Mouse (Mus musculus): Measurements from ENCODE around the gene Zfp513. TPM values are rescaled to one million over a fixed set of nuclear protein-coding genes. Genes with fewer than 3 reads are reported as not detected.

Gene Zfp513
- 4.2 and 6.5 TPM in 2 replicates for polyA plus RNA-seq (2014; fragmentation: Nextera tagmentation; extraction: Ambion mirVana)

- H3K4me1 ChIP-seq (ENCODE audit: control insufficient read depth, insufficient read depth, low read length) = peaks cover 12% of the 10 kb centered on the region
- peaks cover 28% of the 10 kb centered on the region for H3K36me3 ChIP-seq (ENCODE audit: control insufficient read depth, insufficient read depth, low read length)
- H3K27me3 ChIP-seq (ENCODE audit: control insufficient read depth, insufficient read depth, low read length) = no peaks in the 10 kb centered on the region
- WGBS = under 1% methylated on average over 53 of the region's 53 CpGs
- peak within 1 kb of the TSS; percentile 76 for H3K4me3 ChIP-seq (ENCODE audit: low read depth, low read length)
- H3K4me2 ChIP-seq = peak within 1 kb of the TSS; percentile 64
- H3K9me3 ChIP-seq (ENCODE audit: control insufficient read depth, low read length) = peaks cover 4% of the 10 kb centered on the region
- DNase-seq (ENCODE audit: low spot score, missing footprints) (peak; percentile 98), ATAC-seq (ENCODE audit: low FRiP score) (peak; percentile 97)
- peak within 1 kb of the TSS; percentile 74 for H3K27ac ChIP-seq (ENCODE audit: low read depth, low read length)
- H3K9ac ChIP-seq (ENCODE audit: low read length) = peak within 1 kb of the TSS; percentile 88
These were observed at the start of gene Zfp513 for GRCm38 (mm10) chr5:31201742-31202590. TSS of gene Zfp513 (minus strand) at chr5:31202303.

- 12% methylated on average over 40 of the region's 47 CpGs for WGBS
- peak; percentile 61 for ATAC-seq (ENCODE audit: low FRiP score)
- Histone ChIP-seq H3K27ac (ENCODE audit: low read depth, low read length) (no peak within 1 kb of the TSS), H3K27me3 (ENCODE audit: control insufficient read depth, insufficient read depth, low read length) (no peaks in the 10 kb centered on the region; the same call in 1 of the 2 replicates), H3K9ac (ENCODE audit: low read length) (peak within 1 kb of the TSS; percentile 16; the same call in 1 of the 2 replicates), H3K4me3 (ENCODE audit: low read depth, low read length) (0 out of 2 replicates have a peak within 1 kb of the TSS, but pooled peaks have one; percentile 4), H3K4me2 (peak within 1 kb of the TSS; percentile 11; the same call in 1 of the 2 replicates), H3K36me3 (ENCODE audit: control insufficient read depth, insufficient read depth, low read length) (peaks cover 28% of the 10 kb centered on the region), H3K9me3 (ENCODE audit: control insufficient read depth, low read length) (no peaks in the 10 kb centered on the region), H3K4me1 (ENCODE audit: control insufficient read depth, insufficient read depth, low read length) (peaks cover 8% of the 10 kb centered on the region; the same call in 1 of the 2 replicates)
- peak; percentile 90 for DNase-seq (ENCODE audit: low spot score, missing footprints)
These were observed 49.5 kb upstream of the Zfp513 start, which contains the start of gene Krtcap3 for GRCm38 (mm10) chr5:31251541-31252101. TSS of gene Krtcap3 (plus strand) at chr5:31251691.

- no peak overlapping the region for H3K9ac ChIP-seq (ENCODE audit: low read length)
- DNase-seq (ENCODE audit: low spot score, missing footprints) (no peak), ATAC-seq (ENCODE audit: low FRiP score) (no peak)
- H3K36me3 ChIP-seq (ENCODE audit: control insufficient read depth, insufficient read depth, low read length) = peaks cover 32% of the 10 kb centered on the region
- no peaks in the 10 kb centered on the region for H3K9me3 ChIP-seq (ENCODE audit: control insufficient read depth, low read length)
- peaks cover 8% of the 10 kb centered on the region; the same call in 1 of the 2 replicates for H3K4me1 ChIP-seq (ENCODE audit: control insufficient read depth, insufficient read depth, low read length)
- no peak overlapping the region for H3K4me2 ChIP-seq
- no peak overlapping the region for H3K4me3 ChIP-seq (ENCODE audit: low read depth, low read length)
- 59% methylated on average over 4 of the region's 4 CpGs for WGBS
- H3K27me3 ChIP-seq (ENCODE audit: control insufficient read depth, insufficient read depth, low read length) = no peaks in the 10 kb centered on the region; the same call in 1 of the 2 replicates
- no peak overlapping the region for H3K27ac ChIP-seq (ENCODE audit: low read depth, low read length)
These were observed 48.6 kb upstream of the Zfp513 start for GRCm38 (mm10) chr5:31250716-31251115.

- Histone ChIP-seq H3K36me3 (ENCODE audit: control insufficient read depth, insufficient read depth, low read length) (peaks cover 8% of the 10 kb centered on the region), H3K4me3 (ENCODE audit: low read depth, low read length) (peak overlapping the region; percentile 95), H3K9me3 (ENCODE audit: control insufficient read depth, low read length) (no peaks in the 10 kb centered on the region), H3K9ac (ENCODE audit: low read length) (peak overlapping the region; percentile 92), H3K27me3 (ENCODE audit: control insufficient read depth, insufficient read depth, low read length) (no peaks in the 10 kb centered on the region), H3K4me1 (ENCODE audit: control insufficient read depth, insufficient read depth, low read length) (peaks cover 9% of the 10 kb centered on the region), H3K4me2 (peak overlapping the region; percentile 94), H3K27ac (ENCODE audit: low read depth, low read length) (no peak overlapping the region)
- DNase-seq (ENCODE audit: low spot score, missing footprints) (no peak), ATAC-seq (ENCODE audit: low FRiP score) (no peak)
- 25% methylated on average over 10 of the region's 10 CpGs for WGBS
These were observed 40.1 kb upstream of the Zfp513 start for GRCm38 (mm10) chr5:31242191-31242590.

GRCm38 (mm10) chr5:31241522-31242034, 39.5 kb upstream of the Zfp513 start:
- Histone ChIP-seq H3K9ac (ENCODE audit: low read length) (peak overlapping the region; percentile 92), H3K4me3 (ENCODE audit: low read depth, low read length) (peak overlapping the region; percentile 95), H3K4me1 (ENCODE audit: control insufficient read depth, insufficient read depth, low read length) (peaks cover 9% of the 10 kb centered on the region), H3K36me3 (ENCODE audit: control insufficient read depth, insufficient read depth, low read length) (peaks cover 7% of the 10 kb centered on the region), H3K9me3 (ENCODE audit: control insufficient read depth, low read length) (no peaks in the 10 kb centered on the region), H3K27me3 (ENCODE audit: control insufficient read depth, insufficient read depth, low read length) (no peaks in the 10 kb centered on the region), H3K27ac (ENCODE audit: low read depth, low read length) (no peak overlapping the region; the same call in 1 of the 2 replicates), H3K4me2 (peak overlapping the region; percentile 94)
- DNase-seq (ENCODE audit: low spot score, missing footprints) (no peak), ATAC-seq (ENCODE audit: low FRiP score) (no peak; the same call in 1 of the 2 replicates)
- WGBS = under 1% methylated on average over 13 of the region's 13 CpGs

- Histone ChIP-seq H3K36me3 (ENCODE audit: control insufficient read depth, insufficient read depth, low read length) (peaks cover 3% of the 10 kb centered on the region; the same call in 1 of the 2 replicates), H3K4me3 (ENCODE audit: low read depth, low read length) (peak within 1 kb of the TSS; percentile 95), H3K9ac (ENCODE audit: low read length) (peak within 1 kb of the TSS; percentile 92), H3K27me3 (ENCODE audit: control insufficient read depth, insufficient read depth, low read length) (no peaks in the 10 kb centered on the region), H3K4me1 (ENCODE audit: control insufficient read depth, insufficient read depth, low read length) (peaks cover 9% of the 10 kb centered on the region), H3K27ac (ENCODE audit: low read depth, low read length) (peak within 1 kb of the TSS; percentile 96), H3K9me3 (ENCODE audit: control insufficient read depth, low read length) (no peaks in the 10 kb centered on the region), H3K4me2 (peak within 1 kb of the TSS; percentile 94)
- WGBS = under 1% methylated on average over 75 of the region's 103 CpGs
- ATAC-seq (ENCODE audit: low FRiP score) (peak; percentile 98), DNase-seq (ENCODE audit: low spot score, missing footprints) (peak; percentile 99)
These were observed 38.8 kb upstream of the Zfp513 start, which contains the start of the genes Nrbp1 and Gm9970 for GRCm38 (mm10) chr5:31240637-31241521. TSS of gene Nrbp1 (plus strand) at chr5:31240864. TSS of gene Gm9970 (minus strand) at chr5:31241232.

DNA sequence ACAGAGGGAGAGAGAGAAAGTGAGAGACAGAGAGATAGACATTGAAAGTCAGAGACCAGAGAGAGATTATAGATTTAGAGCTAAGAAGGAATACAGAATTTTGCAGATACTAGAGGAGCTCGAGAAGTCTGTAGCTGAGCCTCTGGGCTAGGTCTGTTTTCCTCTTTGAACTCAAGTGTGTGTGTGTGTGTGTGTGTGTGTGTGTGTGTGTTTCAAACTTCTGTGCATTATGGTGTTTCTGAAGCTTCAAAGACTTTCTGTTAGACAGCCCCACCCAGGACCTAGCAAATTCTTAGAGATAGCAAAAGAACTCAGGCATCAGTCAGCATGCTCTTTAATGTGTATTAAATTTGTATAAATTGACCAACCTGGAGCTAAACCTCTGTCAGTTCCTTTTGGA, 24.5 kb upstream of the Zfp513 start:
- Histone ChIP-seq H3K36me3 (ENCODE audit: control insufficient read depth, insufficient read depth, low read length) (no peaks in the 10 kb centered on the region), H3K9ac (ENCODE audit: low read length) (no peak overlapping the region), H3K4me2 (no peak overlapping the region), H3K4me1 (ENCODE audit: control insufficient read depth, insufficient read depth, low read length) (no peaks in the 10 kb centered on the region), H3K4me3 (ENCODE audit: low read depth, low read length) (no peak overlapping the region), H3K9me3 (ENCODE audit: control insufficient read depth, low read length) (no peaks in the 10 kb centered on the region), H3K27ac (ENCODE audit: low read depth, low read length) (no peak overlapping the region), H3K27me3 (ENCODE audit: control insufficient read depth, insufficient read depth, low read length) (no peaks in the 10 kb centered on the region)
- 63% methylated on average over 1 of the region's 1 CpGs for WGBS
- DNase-seq (ENCODE audit: low spot score, missing footprints) (no peak), ATAC-seq (ENCODE audit: low FRiP score) (no peak)

DNA sequence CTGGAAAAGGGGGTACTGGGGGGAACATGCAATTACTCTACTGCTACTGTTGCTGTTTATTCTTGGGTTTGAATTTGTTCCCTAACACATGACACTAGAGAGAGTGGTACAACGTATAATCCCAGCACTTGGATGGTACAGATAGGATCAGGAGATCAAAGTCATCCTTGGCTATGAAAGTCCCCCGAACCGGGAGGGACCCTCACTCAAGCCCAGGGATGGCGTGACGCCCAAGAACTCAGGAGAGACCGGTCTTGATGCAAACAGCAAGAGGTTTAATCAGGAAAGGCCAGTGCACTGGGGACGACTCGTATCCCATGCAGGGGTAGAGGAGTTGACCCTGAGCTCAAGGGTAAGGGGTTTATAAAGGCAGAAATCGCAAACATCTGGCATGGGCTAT, 20.6 kb upstream of the Zfp513 start:
- WGBS = 92% methylated on average over 9 of the region's 9 CpGs
- Histone ChIP-seq H3K9me3 (ENCODE audit: control insufficient read depth, low read length) (no peaks in the 10 kb centered on the region), H3K27ac (ENCODE audit: low read depth, low read length) (no peak overlapping the region), H3K4me2 (no peak overlapping the region), H3K9ac (ENCODE audit: low read length) (no peak overlapping the region), H3K36me3 (ENCODE audit: control insufficient read depth, insufficient read depth, low read length) (no peaks in the 10 kb centered on the region), H3K4me1 (ENCODE audit: control insufficient read depth, insufficient read depth, low read length) (peaks cover 8% of the 10 kb centered on the region; the same call in 1 of the 2 replicates), H3K27me3 (ENCODE audit: control insufficient read depth, insufficient read depth, low read length) (no peaks in the 10 kb centered on the region), H3K4me3 (ENCODE audit: low read depth, low read length) (no peak overlapping the region)
- DNase-seq (ENCODE audit: low spot score, missing footprints) (no peak), ATAC-seq (ENCODE audit: low FRiP score) (no peak)
